8 mouse cellular contexts compared by ENCODE assay signal in genomic region chr19:32186594-32187092, GRCm38 (mm10).
DNase-seq lines count a peak whose midpoint lies in the region; ATAC-seq and TF ChIP-seq lines count a peak whose summit lies in the region.

No protein-coding gene starts in this region.

- no peak for TF ChIP-seq POLR2A in lung, adult 2 months (IDR thresholded peaks at IDR 0.05; ENCODE audit: borderline replicate concordance, extremely low read depth, low read depth, low read length)

- H3K4me1 ChIP-seq in lung, embryonic 14.5 days (ENCODE audit: insufficient read depth), result peaks cover 11% of the 10 kb centered on the region
- H3K4me1 ChIP-seq in lung, adult 2 months (ENCODE audit: control insufficient read depth, insufficient read depth, low read length), result peaks cover 41% of the 10 kb centered on the region
- H3K4me1 ChIP-seq in liver, embryonic 16.5 days (ENCODE audit: control insufficient read depth, low read depth, low read length), result peaks cover 37% of the 10 kb centered on the region
- H3K4me1 ChIP-seq in forebrain, embryonic 12.5 days, result no peaks in the 10 kb centered on the region

- peak overlapping the region; percentile 18; the same call in 1 of the 2 replicates for H3K27ac ChIP-seq in lung, embryonic 14.5 days (ENCODE audit: low read depth)
- peak overlapping the region; percentile 47 for H3K27ac ChIP-seq in liver, embryonic 16.5 days (ENCODE audit: low read length)
- H3K27ac ChIP-seq in forebrain, embryonic 12.5 days, result no peak overlapping the region

- WGBS in lung, embryonic 14.5 days, result 50% methylated on average over 8 of the region's 8 CpGs
- WGBS in lung, adult 2 months, result 21% methylated on average over 8 of the region's 8 CpGs
- WGBS in liver, embryonic 16.5 days (ENCODE audit: insufficient replicate concordance), result 15% methylated on average over 8 of the region's 8 CpGs
- whole genome bisulfite sequencing in forebrain, embryonic 12.5 days, result 85% methylated on average over 8 of the region's 8 CpGs

- H3K27me3 ChIP-seq in lung, embryonic 14.5 days (ENCODE audit: insufficient read depth, low read length), result no peaks in the 10 kb centered on the region
- no peaks in the 10 kb centered on the region for H3K27me3 ChIP-seq in liver, embryonic 16.5 days (ENCODE audit: control insufficient read depth, insufficient read depth, low read depth, low read length)
- H3K27me3 ChIP-seq in forebrain, embryonic 12.5 days, result no peaks in the 10 kb centered on the region

- H3K36me3 ChIP-seq in lung, embryonic 14.5 days (ENCODE audit: insufficient read depth), result no peaks in the 10 kb centered on the region
- H3K36me3 ChIP-seq in liver, embryonic 16.5 days (ENCODE audit: control insufficient read depth, insufficient read depth), result 0 out of 2 replicates have a peak, but pooled peaks cover 2% of the 10 kb centered on the region
- no peaks in the 10 kb centered on the region for H3K36me3 ChIP-seq in forebrain, embryonic 12.5 days (replicated peaks)

- no peak overlapping the region for H3K4me3 ChIP-seq in lung, embryonic 14.5 days (ENCODE audit: low read depth, low read length)
- H3K4me3 ChIP-seq in lung, adult 2 months (replicated peaks; ENCODE audit: extremely low read depth, low read depth, low read length), result no peak overlapping the region
- no peak overlapping the region for H3K4me3 ChIP-seq in liver, embryonic 16.5 days (ENCODE audit: low read depth, low read length)
- no peak overlapping the region for H3K4me3 ChIP-seq in forebrain, embryonic 12.5 days (replicated peaks)

- H3K9ac ChIP-seq in lung, embryonic 14.5 days, result no peak overlapping the region
- H3K9ac ChIP-seq in liver, embryonic 16.5 days (ENCODE audit: low read depth, low read length), result no peak overlapping the region
- no peak overlapping the region for H3K9ac ChIP-seq in forebrain, embryonic 12.5 days

- DNase-seq in lung, embryonic 14.5 days, result no peak
- DNase-seq in lung, adult 2 months, result no peak
- peak; percentile 76 for DNase-seq in induced T-regulatory cell, adult 2 months (ENCODE audit: low read depth)
- DNase-seq in thymus, postnatal 14 days, result peak; percentile 41
- DNase-seq in MN1 (ENCODE audit: low spot score), result no peak
- no peak for DNase-seq in layer of hippocampus, postnatal 36 days

- H3K4me2 ChIP-seq in lung, embryonic 14.5 days, result no peak overlapping the region
- no peak overlapping the region for H3K4me2 ChIP-seq in liver, embryonic 16.5 days (ENCODE audit: low read depth, low read length)
- no peak overlapping the region for H3K4me2 ChIP-seq in forebrain, embryonic 12.5 days

- H3K9me3 ChIP-seq in lung, embryonic 14.5 days (ENCODE audit: low read depth, low read length), result no peaks in the 10 kb centered on the region
- H3K9me3 ChIP-seq in liver, embryonic 16.5 days (replicated peaks; ENCODE audit: control insufficient read depth, low read length), result no peaks in the 10 kb centered on the region
- H3K9me3 ChIP-seq in forebrain, embryonic 12.5 days, result no peaks in the 10 kb centered on the region

- ATAC-seq in lung, embryonic 14.5 days (ENCODE audit: insufficient read depth), result no peak
- peak; percentile 75 for ATAC-seq in liver, embryonic 16.5 days (ENCODE audit: low read depth)
- no peak for ATAC-seq in forebrain, embryonic 12.5 days (ENCODE audit: low FRiP score)

- TF ChIP-seq CTCF in lung, embryonic 14.5 days (IDR thresholded peaks at IDR 0.05; ENCODE audit: low read depth), result no peak
- no peak for TF ChIP-seq CTCF in lung, adult 2 months (IDR thresholded peaks at IDR 0.05; ENCODE audit: insufficient read depth, low read length)

Comparison
In these comparisons a context has a peak if more than half of its experiments do, and no peak if none do; other contexts are left out.
1. DNase-seq: peak in induced T-regulatory cell, adult 2 months (single experiment) and thymus, postnatal 14 days (single experiment); none in lung, embryonic 14.5 days (single experiment), lung, adult 2 months (single experiment), MN1 (single experiment) and layer of hippocampus, postnatal 36 days (0 of 2).